Mouse (Mus musculus): ENCODE results near the gene Man2a1.

Man2a1 gene

GRCm38 (mm10) chr17:64600372-64601090 lies at the start of gene Man2a1:
Gene Man2a1, plus strand, starts transcription at chr17:64600736.
- peak; percentile 84 for DNase-seq (ENCODE audit: extremely low spot score, low spot score)

GRCm38 (mm10) chr17:64553358-64553757 lies 47.2 kb upstream of the Man2a1 start:
- no peak for DNase-seq (ENCODE audit: extremely low spot score, low spot score)

GRCm38 (mm10) chr17:64554901-64555300 lies 45.6 kb upstream of the Man2a1 start:
- DNase-seq (ENCODE audit: extremely low spot score, low spot score) = no peak

DNA sequence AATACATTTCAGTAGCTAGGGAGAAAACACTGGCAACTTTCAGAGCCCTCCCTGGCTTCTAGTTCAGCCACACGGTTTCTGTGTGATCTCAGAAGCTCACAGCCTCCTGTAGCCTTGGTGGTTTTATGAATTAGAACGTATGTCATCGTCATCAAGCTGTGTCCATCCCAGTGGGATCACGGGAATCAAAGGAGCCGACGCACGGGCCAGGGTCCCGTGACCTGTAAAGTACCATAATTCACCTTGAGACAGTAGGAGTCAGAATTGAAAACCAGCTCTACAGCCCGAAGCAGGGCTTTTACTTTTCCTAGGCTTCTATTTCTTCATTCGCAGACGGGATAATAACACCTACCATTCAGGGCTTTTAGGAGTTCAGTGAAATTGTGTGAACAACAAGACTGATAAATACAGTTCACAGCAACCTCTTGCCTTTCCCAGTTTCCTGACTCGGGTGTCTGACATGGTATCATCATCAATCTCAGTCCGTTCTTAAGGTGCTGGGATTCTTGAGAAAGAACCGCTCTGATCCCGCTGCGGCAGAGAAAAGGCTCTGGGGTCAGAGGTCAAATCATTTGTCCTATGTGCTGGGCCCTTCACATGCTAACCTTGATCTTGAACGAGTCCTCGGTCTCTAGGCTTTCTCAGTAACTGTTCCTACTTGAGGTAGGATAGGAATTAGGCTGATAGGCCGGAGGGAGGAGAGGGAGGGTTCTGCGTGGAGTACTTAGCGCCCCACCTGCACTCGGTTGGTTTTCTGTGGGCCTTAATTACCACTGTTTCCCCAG lies 43.7 kb upstream of the Man2a1 start:
- DNase-seq (ENCODE audit: extremely low spot score, low spot score) = no peak

- DNase-seq (ENCODE audit: extremely low spot score, low spot score) = peak; percentile 50
Observed at GRCm38 (mm10) chr17:64558994-64559540, 41.5 kb upstream of the Man2a1 start.

DNA sequence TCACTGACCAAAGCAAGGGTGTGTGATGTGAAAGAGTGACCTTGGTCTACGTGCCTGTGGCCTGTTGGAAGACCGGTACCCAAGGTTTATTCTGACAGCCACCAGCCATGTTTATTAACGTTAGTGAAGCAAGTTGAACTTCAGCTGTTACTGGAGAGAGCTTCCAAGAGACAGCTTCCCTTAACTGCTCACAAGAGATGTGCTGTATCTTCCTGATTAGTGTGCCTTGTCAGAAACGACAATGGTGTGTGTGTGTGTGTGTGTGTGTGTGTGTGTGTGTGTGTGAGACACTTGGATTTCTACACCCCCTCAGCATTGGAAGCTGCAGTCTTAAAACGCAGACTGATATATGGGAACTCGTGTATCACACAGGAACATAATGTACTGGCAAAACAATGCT lies 34.1 kb upstream of the Man2a1 start:
- no peak for DNase-seq (ENCODE audit: extremely low spot score, low spot score)

DNA sequence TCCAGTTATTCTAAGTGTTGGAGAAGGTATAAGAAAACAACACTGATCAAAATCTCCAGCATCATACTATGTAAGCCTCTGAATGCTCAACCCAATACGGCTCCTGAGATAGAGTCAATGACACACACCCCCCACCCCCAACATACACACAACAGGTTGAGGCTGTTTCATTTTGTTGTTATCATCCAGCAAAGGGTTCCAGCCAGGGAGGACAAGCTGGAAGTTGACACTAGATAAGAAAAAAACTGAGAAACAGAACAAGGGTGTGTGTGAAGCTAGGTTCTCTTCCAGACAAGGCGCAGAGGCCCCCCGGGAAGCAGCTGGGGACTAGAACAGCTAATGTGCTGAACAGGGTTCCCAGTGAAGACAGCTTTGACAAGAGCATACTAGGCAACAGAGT lies 33.0 kb upstream of the Man2a1 start:
- no peak for DNase-seq (ENCODE audit: extremely low spot score, low spot score)

GRCm38 (mm10) chr17:64573981-64574380 lies 26.6 kb upstream of the Man2a1 start:
- no peak for DNase-seq (ENCODE audit: extremely low spot score, low spot score)

DNA sequence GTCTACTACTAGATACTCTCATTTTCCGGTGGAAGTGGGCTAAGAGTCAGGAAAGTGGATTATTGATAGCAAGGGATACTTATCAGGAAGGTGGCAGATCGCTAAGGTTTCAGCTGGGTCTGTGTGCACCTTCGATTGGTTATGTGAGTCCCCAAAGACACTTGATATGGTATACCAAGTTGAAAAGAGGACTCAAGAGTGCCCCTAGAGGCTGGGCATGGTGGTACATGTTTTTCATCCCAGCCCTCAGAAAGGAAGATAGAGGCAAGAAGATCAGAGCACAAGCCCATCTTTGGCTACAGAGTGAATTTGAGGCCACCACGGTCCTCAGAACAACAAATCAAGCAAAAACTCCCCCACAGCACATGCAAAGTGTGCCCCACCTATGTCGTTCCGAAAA lies 25.3 kb upstream of the Man2a1 start:
- no peak for DNase-seq (ENCODE audit: extremely low spot score, low spot score)

GRCm38 (mm10) chr17:64577485-64577884 lies 23.1 kb upstream of the Man2a1 start:
- no peak for DNase-seq (ENCODE audit: extremely low spot score, low spot score)

DNA sequence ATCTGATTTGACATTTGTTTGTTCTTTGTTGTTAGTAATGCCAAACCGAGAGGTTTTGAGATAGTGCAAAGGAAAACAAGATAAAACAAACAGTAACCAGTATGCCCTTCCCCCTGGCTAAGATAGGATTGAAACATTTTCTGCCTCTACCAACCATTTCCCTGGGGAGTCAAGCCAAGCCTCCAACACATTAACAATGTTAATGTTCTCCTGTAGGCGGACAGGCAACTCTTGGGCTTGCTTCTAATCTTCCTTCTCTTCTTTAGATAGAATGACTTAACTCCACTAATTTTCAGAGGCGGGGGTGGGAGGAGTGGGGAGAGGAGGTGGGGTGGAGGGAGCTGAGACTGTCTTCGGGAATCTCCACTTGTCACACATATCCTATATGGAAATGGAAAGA lies 22.2 kb upstream of the Man2a1 start:
- no peak for DNase-seq (ENCODE audit: extremely low spot score, low spot score)

DNA sequence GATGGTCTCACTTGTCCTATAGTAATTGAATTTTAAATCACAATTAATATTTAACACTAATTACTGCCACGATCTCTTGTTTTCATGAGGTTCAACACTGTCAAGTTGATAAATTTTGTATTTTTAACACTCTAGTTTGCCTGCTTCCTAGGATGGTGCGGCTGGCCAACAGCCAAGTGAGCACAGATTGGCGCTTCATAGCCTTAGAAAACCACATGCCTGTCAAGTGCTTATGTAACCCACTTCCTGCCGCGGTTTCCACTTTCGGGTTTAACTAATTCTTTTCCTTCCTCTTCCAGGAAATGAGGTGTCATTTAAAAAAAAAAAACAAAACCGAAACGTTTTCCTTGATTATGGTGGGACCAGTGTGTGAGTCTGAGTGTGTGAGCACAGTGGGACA lies 20.8 kb upstream of the Man2a1 start:
- DNase-seq (ENCODE audit: extremely low spot score, low spot score) = no peak

- DNase-seq (ENCODE audit: extremely low spot score, low spot score) = no peak
Observed at GRCm38 (mm10) chr17:64581133-64581532, 19.4 kb upstream of the Man2a1 start.

GRCm38 (mm10) chr17:64581962-64582361 lies 18.6 kb upstream of the Man2a1 start:
- DNase-seq (ENCODE audit: extremely low spot score, low spot score) = no peak

- DNase-seq (ENCODE audit: extremely low spot score, low spot score) = no peak
Observed at GRCm38 (mm10) chr17:64590483-64590882, 10.1 kb upstream of the Man2a1 start.

DNA sequence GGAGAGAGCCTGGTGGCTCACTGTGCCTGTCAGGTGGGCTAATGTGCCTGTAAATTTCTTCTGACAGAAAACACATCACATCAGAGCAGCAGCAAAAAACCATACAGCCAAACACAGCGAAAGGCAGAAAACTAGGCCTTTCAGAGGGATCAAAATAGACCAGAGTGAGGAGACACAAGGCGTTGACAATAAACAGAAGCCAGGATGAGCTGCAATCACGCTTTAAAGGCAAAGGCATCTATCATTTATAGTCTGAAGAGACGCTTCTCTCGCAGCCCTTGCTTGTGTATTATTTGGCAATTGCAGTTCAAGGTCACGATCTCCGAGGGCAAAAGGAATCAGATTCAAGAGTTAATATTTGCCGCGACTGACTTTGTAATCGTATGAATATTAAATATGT lies 9.2 kb upstream of the Man2a1 start:
- DNase-seq (ENCODE audit: extremely low spot score, low spot score) = no peak

DNA sequence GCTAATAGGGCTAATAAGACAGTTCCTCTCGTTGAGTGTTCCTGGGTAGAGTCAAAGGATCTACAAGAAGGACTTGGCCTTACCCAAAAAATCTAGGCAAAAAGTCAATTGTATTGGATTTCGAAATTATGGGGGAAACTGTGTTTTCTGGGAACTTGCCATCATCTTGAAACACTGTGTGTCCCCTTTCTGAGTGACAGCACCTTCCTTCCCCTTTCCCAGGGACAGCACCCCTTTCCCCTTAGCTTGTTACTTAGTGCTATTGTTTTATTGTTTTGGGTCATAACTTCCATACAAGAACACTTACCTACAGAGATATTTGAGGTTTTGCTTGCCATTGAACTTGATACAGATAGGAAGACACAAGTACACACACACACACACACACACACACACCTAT lies 8.2 kb upstream of the Man2a1 start:
- no peak for DNase-seq (ENCODE audit: extremely low spot score, low spot score)

- no peak for DNase-seq (ENCODE audit: extremely low spot score, low spot score)
Observed at GRCm38 (mm10) chr17:64592788-64593187, 7.7 kb upstream of the Man2a1 start.

DNA sequence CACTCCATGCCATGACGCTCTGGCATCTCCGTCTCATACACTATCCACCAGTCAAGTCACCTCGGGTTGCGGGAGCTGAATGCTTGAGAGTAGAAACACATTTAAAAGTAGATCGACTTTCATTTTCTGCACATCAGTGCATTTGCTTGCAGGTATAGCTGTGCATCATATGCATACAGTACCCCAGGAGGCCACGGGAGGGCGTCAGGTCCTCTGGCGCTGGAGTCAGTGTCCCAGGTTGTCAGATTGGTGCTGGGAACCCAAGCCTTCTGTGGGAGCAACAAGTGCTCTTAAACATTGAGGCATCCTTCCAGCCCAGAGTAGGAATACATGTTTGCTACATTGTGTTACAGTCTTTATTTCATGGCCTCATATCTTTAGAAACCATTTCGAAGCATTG lies 2.8 kb upstream of the Man2a1 start:
- DNase-seq (ENCODE audit: extremely low spot score, low spot score) = no peak

DNA sequence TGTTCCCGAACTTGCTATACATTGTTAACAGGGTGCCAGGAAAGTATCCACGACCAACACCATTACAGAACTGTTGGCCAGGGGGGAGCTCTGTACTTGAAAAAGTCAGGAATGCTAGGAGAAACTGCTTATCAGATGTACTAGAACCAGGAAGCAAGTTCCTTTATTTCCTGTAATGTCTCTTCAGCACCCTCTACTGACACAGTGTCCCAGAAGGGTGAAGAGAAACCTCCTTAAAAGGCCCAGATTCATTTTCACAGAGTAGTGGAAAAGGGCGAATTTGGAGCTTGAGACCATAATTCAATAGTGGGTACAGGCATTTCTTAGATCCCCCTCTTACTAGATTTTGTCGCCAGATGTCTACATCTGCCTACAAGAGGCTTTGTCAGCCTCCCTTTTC lies 620 bp upstream of the Man2a1 start:
- no peak for DNase-seq (ENCODE audit: extremely low spot score, low spot score)

- DNase-seq (ENCODE audit: extremely low spot score, low spot score) = peak; percentile 79
Observed at GRCm38 (mm10) chr17:64601091-64601750, 685 bp downstream of the Man2a1 start.

All from neural tube, embryonic 10.5 days (tissue).